Mouse (Mus musculus) cerebellum, adult 18-20 months (tissue): ENCODE results near the gene 1700092M07Rik.

Source experiments
- DNase-seq, 2 experiments: peaks; one replicate each; pipeline ENCODE4 v3.0.0; 2021

1700092M07Rik gene

GRCm38 (mm10) chr19:8740603-8741002 is at the start of gene 1700092M07Rik:
TSS of gene 1700092M07Rik (plus strand) at chr19:8740718.
- DNase-seq, result peak in 1 of 2 experiments; percentile 25

GRCm38 (mm10) chr19:8691871-8692539 is 48.5 kb upstream of the 1700092M07Rik start:
- no peak for DNase-seq

- no peak for DNase-seq
Observed at GRCm38 (mm10) chr19:8692740-8693139, 47.8 kb upstream of the 1700092M07Rik start.

- peak in 1 of 2 experiments; percentile 7 for DNase-seq
Observed at GRCm38 (mm10) chr19:8695330-8695729, 45.2 kb upstream of the 1700092M07Rik start.

- no peak for DNase-seq
Observed at GRCm38 (mm10) chr19:8699652-8700051, 40.9 kb upstream of the 1700092M07Rik start.

- no peak for DNase-seq
Observed at GRCm38 (mm10) chr19:8702458-8702857, 38.1 kb upstream of the 1700092M07Rik start.

- no peak for DNase-seq
Observed at GRCm38 (mm10) chr19:8703571-8703970, 36.9 kb upstream of the 1700092M07Rik start.

- no peak for DNase-seq
Observed at GRCm38 (mm10) chr19:8705026-8705708, 35.4 kb upstream of the 1700092M07Rik start.

GRCm38 (mm10) chr19:8706132-8706667 is 34.3 kb upstream of the 1700092M07Rik start:
- no peak for DNase-seq

- DNase-seq, result no peak
Observed at GRCm38 (mm10) chr19:8706930-8707329, 33.6 kb upstream of the 1700092M07Rik start.

- DNase-seq, result no peak
Observed at GRCm38 (mm10) chr19:8708954-8709353, 31.6 kb upstream of the 1700092M07Rik start.

GRCm38 (mm10) chr19:8710057-8710456 is 30.5 kb upstream of the 1700092M07Rik start:
- no peak for DNase-seq

- DNase-seq, result no peak
Observed at GRCm38 (mm10) chr19:8711506-8711905, 29.0 kb upstream of the 1700092M07Rik start.

GRCm38 (mm10) chr19:8711949-8712869 is 28.3 kb upstream of the 1700092M07Rik start:
- no peak for DNase-seq

- DNase-seq, result peak; percentile 31 to 48
Observed at GRCm38 (mm10) chr19:8712870-8713305, 27.6 kb upstream of the 1700092M07Rik start.

GRCm38 (mm10) chr19:8713306-8713996 is 27.1 kb upstream of the 1700092M07Rik start:
- peak; percentile 92 to 94 for DNase-seq

GRCm38 (mm10) chr19:8713997-8714652 is 26.4 kb upstream of the 1700092M07Rik start:
- no peak for DNase-seq

- no peak for DNase-seq
Observed at GRCm38 (mm10) chr19:8714653-8715481, 25.7 kb upstream of the 1700092M07Rik start.

- DNase-seq, result no peak
Observed at GRCm38 (mm10) chr19:8715868-8716766, 24.4 kb upstream of the 1700092M07Rik start.
